Mouse (Mus musculus): ENCODE data around the gene Art3. TPM values are rescaled to one million over a fixed set of nuclear protein-coding genes. Genes with fewer than 3 reads are reported as not detected.

The Art3 gene
- polyA plus RNA-seq, 1 experiment from 2014 or later: 0.78 TPM

GRCm38 (mm10) chr5:92309681-92310511 is 21.7 kb upstream of the Art3 start, which contains the start of gene Sdad1:
Gene Sdad1, minus strand, starts transcription at chr5:92310479.
- peaks cover 3% of the 10 kb centered on the region; the same call in 1 of the 2 replicates for H3K36me3 ChIP-seq (ENCODE audit: control insufficient read depth, insufficient read depth, low read length)
- H3K4me2 ChIP-seq: peak within 1 kb of the TSS; percentile 77
- peak within 1 kb of the TSS; percentile 83 for H3K4me3 ChIP-seq (ENCODE audit: low read depth, low read length)
- DNase-seq (ENCODE audit: low spot score, missing footprints) (peak; percentile 98), ATAC-seq (ENCODE audit: low FRiP score) (peak; percentile 95)
- no peaks in the 10 kb centered on the region for H3K27me3 ChIP-seq (ENCODE audit: control insufficient read depth, insufficient read depth, low read length)
- peaks cover 10% of the 10 kb centered on the region for H3K4me1 ChIP-seq (ENCODE audit: control insufficient read depth, insufficient read depth, low read length)
- 3% methylated on average over 41 of the region's 41 CpGs for WGBS
- no peaks in the 10 kb centered on the region for H3K9me3 ChIP-seq (ENCODE audit: control insufficient read depth, low read length)
- no peak within 1 kb of the TSS for H3K27ac ChIP-seq (ENCODE audit: low read depth, low read length)
- peak within 1 kb of the TSS; percentile 78 for H3K9ac ChIP-seq (ENCODE audit: low read length)

GRCm38 (mm10) chr5:92312046-92312715 is 19.4 kb upstream of the Art3 start:
- ATAC-seq (ENCODE audit: low FRiP score) (no peak), DNase-seq (ENCODE audit: low spot score, missing footprints) (peak; percentile 97)
- H3K36me3 ChIP-seq (ENCODE audit: control insufficient read depth, insufficient read depth, low read length): no peaks in the 10 kb centered on the region
- H3K4me2 ChIP-seq: no peak overlapping the region
- no peak overlapping the region for H3K27ac ChIP-seq (ENCODE audit: low read depth, low read length)
- no peak overlapping the region for H3K4me3 ChIP-seq (ENCODE audit: low read depth, low read length)
- 15% methylated on average over 13 of the region's 13 CpGs for WGBS
- H3K4me1 ChIP-seq (ENCODE audit: control insufficient read depth, insufficient read depth, low read length): peaks cover 10% of the 10 kb centered on the region
- H3K27me3 ChIP-seq (ENCODE audit: control insufficient read depth, insufficient read depth, low read length): no peaks in the 10 kb centered on the region
- H3K9ac ChIP-seq (ENCODE audit: low read length): no peak overlapping the region
- no peaks in the 10 kb centered on the region for H3K9me3 ChIP-seq (ENCODE audit: control insufficient read depth, low read length)

- Histone ChIP-seq H3K27ac (ENCODE audit: low read depth, low read length) (no peak overlapping the region), H3K36me3 (ENCODE audit: control insufficient read depth, insufficient read depth, low read length) (no peaks in the 10 kb centered on the region), H3K4me3 (ENCODE audit: low read depth, low read length) (no peak overlapping the region), H3K9ac (ENCODE audit: low read length) (no peak overlapping the region), H3K4me1 (ENCODE audit: control insufficient read depth, insufficient read depth, low read length) (peaks cover 8% of the 10 kb centered on the region), H3K4me2 (no peak overlapping the region), H3K27me3 (ENCODE audit: control insufficient read depth, insufficient read depth, low read length) (no peaks in the 10 kb centered on the region), H3K9me3 (ENCODE audit: control insufficient read depth, low read length) (no peaks in the 10 kb centered on the region)
- ATAC-seq (ENCODE audit: low FRiP score) (no peak), DNase-seq (ENCODE audit: low spot score, missing footprints) (no peak)
- 79% methylated on average over 7 of the region's 7 CpGs for WGBS
These were observed 17.9 kb upstream of the Art3 start for GRCm38 (mm10) chr5:92313776-92314175.

- 81% methylated on average over 7 of the region's 7 CpGs for WGBS
- Histone ChIP-seq H3K4me3 (ENCODE audit: low read depth, low read length) (no peak overlapping the region), H3K27me3 (ENCODE audit: control insufficient read depth, insufficient read depth, low read length) (no peaks in the 10 kb centered on the region), H3K27ac (ENCODE audit: low read depth, low read length) (no peak overlapping the region), H3K9ac (ENCODE audit: low read length) (no peak overlapping the region), H3K9me3 (ENCODE audit: control insufficient read depth, low read length) (no peaks in the 10 kb centered on the region), H3K4me2 (no peak overlapping the region), H3K36me3 (ENCODE audit: control insufficient read depth, insufficient read depth, low read length) (no peaks in the 10 kb centered on the region), H3K4me1 (ENCODE audit: control insufficient read depth, insufficient read depth, low read length) (no peaks in the 10 kb centered on the region)
- ATAC-seq (ENCODE audit: low FRiP score) (no peak), DNase-seq (ENCODE audit: low spot score, missing footprints) (no peak)
These were observed 13.5 kb upstream of the Art3 start for GRCm38 (mm10) chr5:92318119-92318518.

GRCm38 (mm10) chr5:92318596-92318995 is 13.0 kb upstream of the Art3 start:
- no peak overlapping the region for H3K4me3 ChIP-seq (ENCODE audit: low read depth, low read length)
- no peak overlapping the region for H3K9ac ChIP-seq (ENCODE audit: low read length)
- no peaks in the 10 kb centered on the region for H3K9me3 ChIP-seq (ENCODE audit: control insufficient read depth, low read length)
- 92% methylated on average over 14 of the region's 14 CpGs for whole genome bisulfite sequencing
- H3K27me3 ChIP-seq (ENCODE audit: control insufficient read depth, insufficient read depth, low read length): no peaks in the 10 kb centered on the region
- no peak for ATAC-seq (ENCODE audit: low FRiP score)
- no peaks in the 10 kb centered on the region for H3K36me3 ChIP-seq (ENCODE audit: control insufficient read depth, insufficient read depth, low read length)
- H3K4me2 ChIP-seq: no peak overlapping the region
- no peaks in the 10 kb centered on the region for H3K4me1 ChIP-seq (ENCODE audit: control insufficient read depth, insufficient read depth, low read length)
- H3K27ac ChIP-seq (ENCODE audit: low read depth, low read length): no peak overlapping the region
- DNase-seq (ENCODE audit: low spot score, missing footprints): no peak

- H3K4me1 ChIP-seq (ENCODE audit: control insufficient read depth, insufficient read depth, low read length): no peaks in the 10 kb centered on the region
- no peaks in the 10 kb centered on the region for H3K9me3 ChIP-seq (ENCODE audit: control insufficient read depth, low read length)
- WGBS: 81% methylated on average over 8 of the region's 8 CpGs
- H3K4me2 ChIP-seq: no peak overlapping the region
- no peaks in the 10 kb centered on the region for H3K36me3 ChIP-seq (ENCODE audit: control insufficient read depth, insufficient read depth, low read length)
- H3K9ac ChIP-seq (ENCODE audit: low read length): no peak overlapping the region
- DNase-seq (ENCODE audit: low spot score, missing footprints) (no peak), ATAC-seq (ENCODE audit: low FRiP score) (no peak)
- H3K27ac ChIP-seq (ENCODE audit: low read depth, low read length): no peak overlapping the region
- no peak overlapping the region for H3K4me3 ChIP-seq (ENCODE audit: low read depth, low read length)
- H3K27me3 ChIP-seq (ENCODE audit: control insufficient read depth, insufficient read depth, low read length): no peaks in the 10 kb centered on the region
These were observed 9.8 kb upstream of the Art3 start for GRCm38 (mm10) chr5:92321631-92322400.

- WGBS: 84% methylated on average over 4 of the region's 4 CpGs
- Histone ChIP-seq H3K9ac (ENCODE audit: low read length) (no peak overlapping the region), H3K4me3 (ENCODE audit: low read depth, low read length) (no peak overlapping the region), H3K4me1 (ENCODE audit: control insufficient read depth, insufficient read depth, low read length) (no peaks in the 10 kb centered on the region), H3K27me3 (ENCODE audit: control insufficient read depth, insufficient read depth, low read length) (no peaks in the 10 kb centered on the region), H3K27ac (ENCODE audit: low read depth, low read length) (no peak overlapping the region), H3K9me3 (ENCODE audit: control insufficient read depth, low read length) (no peaks in the 10 kb centered on the region), H3K36me3 (ENCODE audit: control insufficient read depth, insufficient read depth, low read length) (no peaks in the 10 kb centered on the region), H3K4me2 (no peak overlapping the region)
- DNase-seq (ENCODE audit: low spot score, missing footprints): no peak
- ATAC-seq (ENCODE audit: low FRiP score): no peak
These were observed 9.0 kb upstream of the Art3 start for GRCm38 (mm10) chr5:92322612-92323011.

- Histone ChIP-seq H3K9ac (ENCODE audit: low read length) (no peak overlapping the region), H3K4me2 (no peak overlapping the region), H3K9me3 (ENCODE audit: control insufficient read depth, low read length) (no peaks in the 10 kb centered on the region), H3K27me3 (ENCODE audit: control insufficient read depth, insufficient read depth, low read length) (no peaks in the 10 kb centered on the region), H3K27ac (ENCODE audit: low read depth, low read length) (no peak overlapping the region), H3K4me3 (ENCODE audit: low read depth, low read length) (no peak overlapping the region), H3K36me3 (ENCODE audit: control insufficient read depth, insufficient read depth, low read length) (no peaks in the 10 kb centered on the region), H3K4me1 (ENCODE audit: control insufficient read depth, insufficient read depth, low read length) (no peaks in the 10 kb centered on the region)
- 91% methylated on average over 5 of the region's 5 CpGs for WGBS
- no peak for ATAC-seq (ENCODE audit: low FRiP score)
- DNase-seq (ENCODE audit: low spot score, missing footprints): no peak
These were observed 8.4 kb upstream of the Art3 start for GRCm38 (mm10) chr5:92323264-92323663.

GRCm38 (mm10) chr5:92327367-92327766 is 4.3 kb upstream of the Art3 start:
- ATAC-seq (ENCODE audit: low FRiP score): no peak
- Histone ChIP-seq H3K9ac (ENCODE audit: low read length) (no peak overlapping the region), H3K4me2 (no peak overlapping the region), H3K36me3 (ENCODE audit: control insufficient read depth, insufficient read depth, low read length) (no peaks in the 10 kb centered on the region), H3K4me1 (ENCODE audit: control insufficient read depth, insufficient read depth, low read length) (no peaks in the 10 kb centered on the region), H3K4me3 (ENCODE audit: low read depth, low read length) (no peak overlapping the region), H3K27me3 (ENCODE audit: control insufficient read depth, insufficient read depth, low read length) (no peaks in the 10 kb centered on the region), H3K9me3 (ENCODE audit: control insufficient read depth, low read length) (no peaks in the 10 kb centered on the region), H3K27ac (ENCODE audit: low read depth, low read length) (no peak overlapping the region)
- 84% methylated on average over 6 of the region's 6 CpGs for WGBS
- no peak for DNase-seq (ENCODE audit: low spot score, missing footprints)

All from midbrain, embryonic 11.5 days (tissue).